Mouse (Mus musculus) layer of hippocampus, adult 9-11 months (tissue): ENCODE results near the gene Mgat3.

Experiments used
- DNase-seq: peaks from one replicate; pipeline ENCODE4 v3.0.0; 2022

Gene Mgat3

GRCm38 (mm10) chr15:80152663-80153062 is 20.9 kb upstream of the Mgat3 start:
- DNase-seq = no peak

- DNase-seq = no peak
Observed at GRCm38 (mm10) chr15:80153757-80154156, 19.8 kb upstream of the Mgat3 start.

- no peak for DNase-seq
Observed at GRCm38 (mm10) chr15:80155707-80156106, 17.8 kb upstream of the Mgat3 start.

GRCm38 (mm10) chr15:80157197-80157943 is 16.2 kb upstream of the Mgat3 start:
- no peak for DNase-seq

- DNase-seq = no peak
Observed at GRCm38 (mm10) chr15:80158001-80158706, 15.4 kb upstream of the Mgat3 start.

GRCm38 (mm10) chr15:80158707-80159090 is 14.8 kb upstream of the Mgat3 start:
- DNase-seq = no peak

GRCm38 (mm10) chr15:80159286-80159901 is 14.1 kb upstream of the Mgat3 start:
- no peak for DNase-seq

- DNase-seq = no peak
Observed at GRCm38 (mm10) chr15:80160223-80160622, 13.3 kb upstream of the Mgat3 start.

- DNase-seq = no peak
Observed at GRCm38 (mm10) chr15:80160726-80161125, 12.8 kb upstream of the Mgat3 start.

GRCm38 (mm10) chr15:80161199-80161598 is 12.3 kb upstream of the Mgat3 start:
- DNase-seq = no peak

- DNase-seq = no peak
Observed at GRCm38 (mm10) chr15:80162401-80162964, 11.0 kb upstream of the Mgat3 start.

GRCm38 (mm10) chr15:80163274-80163673 is 10.2 kb upstream of the Mgat3 start:
- peak; percentile 75 for DNase-seq

- no peak for DNase-seq
Observed at GRCm38 (mm10) chr15:80163716-80164115, 9.8 kb upstream of the Mgat3 start.

GRCm38 (mm10) chr15:80165396-80165795 is 8.1 kb upstream of the Mgat3 start:
- peak; percentile 67 for DNase-seq

GRCm38 (mm10) chr15:80169484-80169883 is 4.0 kb upstream of the Mgat3 start:
- no peak for DNase-seq

- no peak for DNase-seq
Observed at GRCm38 (mm10) chr15:80170357-80170756, 3.2 kb upstream of the Mgat3 start.

GRCm38 (mm10) chr15:80171286-80171685 is 2.2 kb upstream of the Mgat3 start:
- no peak for DNase-seq

- no peak for DNase-seq
Observed at GRCm38 (mm10) chr15:80171791-80172190, 1.7 kb upstream of the Mgat3 start.

GRCm38 (mm10) chr15:80173781-80174597 is 468 bp downstream of the Mgat3 start:
- DNase-seq = peak; percentile 56

- no peak for DNase-seq
Observed at GRCm38 (mm10) chr15:80174598-80174875, 1.0 kb downstream of the Mgat3 start.

GRCm38 (mm10) chr15:80175316-80175715 is 1.8 kb downstream of the Mgat3 start:
- DNase-seq = no peak

- DNase-seq = no peak
Observed at GRCm38 (mm10) chr15:80175756-80176155, 2.2 kb downstream of the Mgat3 start.

- DNase-seq = no peak
Observed at GRCm38 (mm10) chr15:80181561-80181960, 8.0 kb downstream of the Mgat3 start.
